Mouse (Mus musculus): ENCODE results near the gene Uqcrc1. TPM values are rescaled to one million over a fixed set of nuclear protein-coding genes. Genes with fewer than 3 reads are reported as not detected.

The Uqcrc1 gene
- polyA plus RNA-seq, 1 experiment from 2014 or later: 353 TPM

DNA sequence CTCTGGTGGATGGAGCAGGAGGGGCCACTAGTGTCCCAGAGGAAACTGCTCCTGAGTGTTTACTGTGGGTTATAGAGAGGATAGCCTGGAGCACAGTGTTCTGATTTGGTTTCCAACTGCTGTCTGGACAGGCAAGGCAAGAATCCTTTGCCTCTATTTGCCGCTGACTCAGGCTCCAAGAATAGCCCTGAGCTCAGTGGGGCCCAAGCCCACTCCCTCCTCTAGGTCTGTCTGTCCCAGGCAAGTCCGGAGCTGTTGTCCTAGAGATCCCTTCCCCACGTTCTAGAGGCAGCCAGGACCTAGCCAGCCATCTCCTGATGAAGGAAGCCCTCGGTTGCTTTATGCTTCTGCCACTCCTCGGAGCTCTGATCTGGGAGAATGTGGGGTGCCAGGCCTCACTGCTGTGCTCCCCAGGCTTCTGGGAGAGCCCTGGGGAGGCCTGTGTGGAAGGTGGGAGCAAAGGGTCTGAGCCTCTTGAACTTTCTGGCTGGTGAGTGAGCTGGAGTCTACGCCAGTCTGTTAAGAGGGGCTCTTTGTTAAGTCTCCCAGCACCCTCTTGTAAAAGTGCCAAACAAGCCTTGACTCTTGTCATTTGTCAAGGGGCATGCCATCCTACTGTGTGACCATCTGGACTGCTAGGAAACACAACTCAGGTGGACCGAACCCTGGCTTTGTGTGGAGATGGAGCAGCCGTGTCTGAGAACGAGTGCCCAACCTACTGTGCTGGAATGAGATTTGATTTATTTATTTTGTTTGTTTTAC is 13.7 kb downstream of the Uqcrc1 start:
- Histone ChIP-seq H3K4me3 (replicated peaks) (no peak overlapping the region), H3K4me2 (no peak overlapping the region), H3K4me1 (no peaks in the 10 kb centered on the region; the same call in 1 of the 2 replicates), H3K27ac (peak overlapping the region; percentile 46; the same call in 1 of the 2 replicates), H3K27me3 (peaks cover 32% of the 10 kb centered on the region), H3K36me3 (replicated peaks) (peaks cover 57% of the 10 kb centered on the region), H3K9me3 (no peaks in the 10 kb centered on the region), H3K9ac (no peak overlapping the region)
- 88% methylated on average over 9 of the region's 9 CpGs for WGBS
- no peak for ATAC-seq (ENCODE audit: low FRiP score)

- Histone ChIP-seq H3K36me3 (replicated peaks) (peaks cover 27% of the 10 kb centered on the region), H3K9me3 (no peaks in the 10 kb centered on the region), H3K4me1 (no peaks in the 10 kb centered on the region; the same call in 1 of the 2 replicates), H3K27ac (no peak within 1 kb of the TSS), H3K9ac (no peak within 1 kb of the TSS), H3K4me2 (peak within 1 kb of the TSS; percentile 21), H3K4me3 (replicated peaks) (no peak within 1 kb of the TSS), H3K27me3 (peaks cover 32% of the 10 kb centered on the region)
- ATAC-seq (ENCODE audit: low FRiP score): no peak
- 10% methylated on average over 15 of the region's 15 CpGs for WGBS
Observed at GRCm38 (mm10) chr9:108953081-108953636, 16.7 kb downstream of the Uqcrc1 start, which contains the start of gene Col7a1. Gene Col7a1, plus strand, starts transcription at chr9:108953586.

DNA sequence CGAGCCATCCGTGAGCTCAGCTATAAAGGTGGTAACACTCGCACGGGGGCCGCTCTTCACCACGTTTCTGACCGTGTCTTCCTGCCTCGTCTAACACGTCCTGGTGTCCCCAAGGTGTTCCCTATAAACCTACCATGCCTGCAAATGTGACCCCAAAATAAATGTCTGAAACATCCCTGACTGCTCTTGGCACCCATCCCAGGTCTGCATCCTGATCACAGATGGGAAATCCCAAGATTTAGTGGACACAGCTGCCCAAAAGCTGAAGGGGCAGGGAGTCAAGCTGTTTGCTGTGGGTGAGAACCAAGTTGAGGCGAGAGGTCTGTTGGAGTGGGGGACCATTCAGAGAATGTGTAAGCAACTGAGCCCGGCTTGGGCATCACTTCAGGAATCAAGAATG is 18.8 kb downstream of the Uqcrc1 start:
- Histone ChIP-seq H3K36me3 (replicated peaks) (peaks cover 6% of the 10 kb centered on the region), H3K4me3 (replicated peaks) (no peak overlapping the region), H3K27ac (no peak overlapping the region), H3K4me1 (no peaks in the 10 kb centered on the region; the same call in 1 of the 2 replicates), H3K9ac (no peak overlapping the region), H3K27me3 (peaks cover 32% of the 10 kb centered on the region), H3K9me3 (no peaks in the 10 kb centered on the region), H3K4me2 (no peak overlapping the region)
- 88% methylated on average over 11 of the region's 11 CpGs for WGBS
- ATAC-seq (ENCODE audit: low FRiP score): no peak

GRCm38 (mm10) chr9:108955846-108956245 is 19.4 kb downstream of the Uqcrc1 start:
- H3K27me3 ChIP-seq: peaks cover 32% of the 10 kb centered on the region
- no peak for ATAC-seq (ENCODE audit: low FRiP score)
- H3K27ac ChIP-seq: no peak overlapping the region
- H3K4me3 ChIP-seq (replicated peaks): no peak overlapping the region
- 92% methylated on average over 11 of the region's 11 CpGs for WGBS
- H3K4me2 ChIP-seq: no peak overlapping the region
- no peaks in the 10 kb centered on the region for H3K9me3 ChIP-seq
- H3K4me1 ChIP-seq: no peaks in the 10 kb centered on the region; the same call in 1 of the 2 replicates
- H3K36me3 ChIP-seq (replicated peaks): 0 out of 2 replicates have a peak, but pooled peaks cover 3% of the 10 kb centered on the region
- H3K9ac ChIP-seq: no peak overlapping the region

GRCm38 (mm10) chr9:108963577-108963976 is 27.1 kb downstream of the Uqcrc1 start:
- WGBS: 92% methylated on average over 3 of the region's 3 CpGs
- H3K4me3 ChIP-seq (replicated peaks): no peak overlapping the region

DNA sequence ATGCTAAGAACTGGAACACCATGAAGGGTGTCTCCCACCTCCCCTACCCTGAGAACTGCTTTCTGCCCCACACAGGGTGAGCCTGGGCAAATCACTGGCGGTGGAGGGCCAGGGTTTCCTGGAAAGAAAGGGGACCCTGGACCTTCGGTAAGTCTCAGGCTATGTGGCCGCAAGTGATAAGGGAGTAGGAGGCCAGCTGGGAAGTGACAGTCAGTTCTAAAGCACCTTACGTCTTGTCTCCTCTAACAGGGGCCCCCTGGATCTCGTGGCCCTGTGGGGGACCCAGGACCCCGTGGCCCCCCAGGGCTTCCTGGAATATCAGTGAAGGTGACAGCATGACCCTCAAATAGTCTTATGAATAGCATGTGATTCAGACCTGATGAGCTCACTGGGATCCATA is 27.9 kb downstream of the Uqcrc1 start:
- WGBS: 83% methylated on average over 6 of the region's 6 CpGs
- H3K9ac ChIP-seq: no peak overlapping the region
- H3K27ac ChIP-seq: no peak overlapping the region
- H3K4me1 ChIP-seq: no peaks in the 10 kb centered on the region
- H3K4me3 ChIP-seq (replicated peaks): no peak overlapping the region
- no peaks in the 10 kb centered on the region for H3K36me3 ChIP-seq (replicated peaks)
- ATAC-seq (ENCODE audit: low FRiP score): no peak
- H3K27me3 ChIP-seq: no peaks in the 10 kb centered on the region
- no peak overlapping the region for H3K4me2 ChIP-seq
- no peaks in the 10 kb centered on the region for H3K9me3 ChIP-seq

More at GRCm38 (mm10) chr9:108963577-108963976, 27.1 kb downstream of the Uqcrc1 start:
- Histone ChIP-seq H3K9ac (no peak overlapping the region), H3K9me3 (no peaks in the 10 kb centered on the region), H3K27me3 (no peaks in the 10 kb centered on the region), H3K36me3 (replicated peaks) (no peaks in the 10 kb centered on the region), H3K4me2 (no peak overlapping the region), H3K27ac (no peak overlapping the region), H3K4me1 (no peaks in the 10 kb centered on the region)
- ATAC-seq (ENCODE audit: low FRiP score): no peak

GRCm38 (mm10) chr9:108970623-108971022 is 34.2 kb downstream of the Uqcrc1 start:
- no peaks in the 10 kb centered on the region for H3K36me3 ChIP-seq (replicated peaks)
- H3K4me3 ChIP-seq (replicated peaks): no peak overlapping the region
- H3K9ac ChIP-seq: no peak overlapping the region
- H3K27ac ChIP-seq: no peak overlapping the region
- H3K27me3 ChIP-seq: no peaks in the 10 kb centered on the region
- no peak overlapping the region for H3K4me2 ChIP-seq
- H3K9me3 ChIP-seq: no peaks in the 10 kb centered on the region
- ATAC-seq (ENCODE audit: low FRiP score): no peak
- 87% methylated on average over 8 of the region's 8 CpGs for WGBS
- H3K4me1 ChIP-seq: no peaks in the 10 kb centered on the region

DNA sequence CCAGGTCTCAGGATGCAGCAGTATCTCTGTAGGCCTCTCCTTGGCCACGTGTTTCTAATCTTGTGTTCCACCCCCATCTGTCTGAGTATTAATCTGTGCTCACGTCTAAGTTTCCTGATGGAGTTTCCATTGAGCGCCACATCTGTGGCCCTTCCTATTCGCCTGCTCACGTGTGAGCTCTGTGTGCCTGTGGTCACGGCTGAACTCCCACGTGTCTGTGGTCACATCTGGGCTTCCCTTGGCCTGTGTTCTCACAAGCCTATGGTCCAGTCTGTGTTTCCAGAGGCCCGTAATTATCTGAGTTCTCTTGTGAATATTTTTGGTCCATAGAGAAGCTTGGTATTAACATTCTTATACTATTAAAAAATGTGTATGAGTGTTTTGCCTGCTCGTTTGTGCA is 40.0 kb downstream of the Uqcrc1 start:
- no peak for ATAC-seq (ENCODE audit: low FRiP score)
- WGBS: 89% methylated on average over 9 of the region's 9 CpGs

DNA sequence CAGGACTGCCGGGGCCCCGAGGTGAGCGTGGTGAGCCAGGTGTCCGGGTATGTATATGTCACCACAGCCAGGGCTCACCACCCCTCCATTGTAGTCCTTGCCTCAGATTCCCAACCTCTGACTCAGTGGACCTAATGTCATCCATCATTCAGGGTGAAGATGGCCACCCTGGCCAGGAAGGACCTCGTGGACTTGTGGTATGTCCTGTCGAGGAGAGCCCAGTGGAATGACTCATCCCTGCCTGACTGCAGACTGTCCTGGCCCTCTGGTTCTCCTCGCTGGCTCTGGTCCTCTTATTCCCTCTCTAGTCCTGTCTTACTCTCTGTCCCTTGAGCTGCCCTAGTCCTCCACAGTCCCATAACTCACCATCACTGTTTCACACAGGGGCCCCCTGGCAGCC is 41.5 kb downstream of the Uqcrc1 start:
- 87% methylated on average over 7 of the region's 7 CpGs for WGBS
- no peak overlapping the region for H3K9ac ChIP-seq
- ATAC-seq (ENCODE audit: low FRiP score): no peak
- no peaks in the 10 kb centered on the region for H3K36me3 ChIP-seq (replicated peaks)
- no peak overlapping the region for H3K27ac ChIP-seq
- no peak overlapping the region for H3K4me3 ChIP-seq (replicated peaks)
- H3K4me1 ChIP-seq: no peaks in the 10 kb centered on the region
- no peaks in the 10 kb centered on the region for H3K27me3 ChIP-seq
- no peaks in the 10 kb centered on the region for H3K9me3 ChIP-seq
- H3K4me2 ChIP-seq: no peak overlapping the region

More for the DNA sequence above, 40.0 kb downstream of the Uqcrc1 start:
- no peak overlapping the region for H3K4me3 ChIP-seq (replicated peaks)
- H3K4me1 ChIP-seq: no peaks in the 10 kb centered on the region
- no peaks in the 10 kb centered on the region for H3K9me3 ChIP-seq
- no peak overlapping the region for H3K4me2 ChIP-seq
- H3K36me3 ChIP-seq (replicated peaks): no peaks in the 10 kb centered on the region
- no peak overlapping the region for H3K27ac ChIP-seq
- H3K27me3 ChIP-seq: no peaks in the 10 kb centered on the region
- H3K9ac ChIP-seq: no peak overlapping the region

GRCm38 (mm10) chr9:108982498-108982897 is 46.1 kb downstream of the Uqcrc1 start:
- 89% methylated on average over 8 of the region's 8 CpGs for WGBS
- Histone ChIP-seq H3K4me2 (no peak overlapping the region), H3K9me3 (no peaks in the 10 kb centered on the region), H3K4me1 (no peaks in the 10 kb centered on the region), H3K36me3 (replicated peaks) (no peaks in the 10 kb centered on the region), H3K27me3 (no peaks in the 10 kb centered on the region), H3K27ac (no peak overlapping the region), H3K9ac (no peak overlapping the region), H3K4me3 (replicated peaks) (no peak overlapping the region)
- ATAC-seq (ENCODE audit: low FRiP score): no peak

- H3K36me3 ChIP-seq (replicated peaks): no peaks in the 10 kb centered on the region
- peaks cover 4% of the 10 kb centered on the region for H3K4me1 ChIP-seq
- no peak overlapping the region for H3K27ac ChIP-seq
- no peak for ATAC-seq (ENCODE audit: low FRiP score)
- H3K4me3 ChIP-seq (replicated peaks): no peak overlapping the region
- H3K27me3 ChIP-seq: no peaks in the 10 kb centered on the region
- 87% methylated on average over 9 of the region's 9 CpGs for WGBS
- no peak overlapping the region for H3K4me2 ChIP-seq
- H3K9me3 ChIP-seq: no peaks in the 10 kb centered on the region
- H3K9ac ChIP-seq: no peak overlapping the region
Observed at GRCm38 (mm10) chr9:108983209-108983608, 46.8 kb downstream of the Uqcrc1 start.

- no peak within 1 kb of the TSS for H3K4me2 ChIP-seq
- no peak within 1 kb of the TSS for H3K9ac ChIP-seq
- no peak within 1 kb of the TSS for H3K4me3 ChIP-seq (replicated peaks)
- ATAC-seq (ENCODE audit: low FRiP score): no peak
- H3K27ac ChIP-seq: no peak within 1 kb of the TSS
- H3K9me3 ChIP-seq: no peaks in the 10 kb centered on the region
- WGBS: 89% methylated on average over 4 of the region's 4 CpGs
- H3K36me3 ChIP-seq (replicated peaks): no peaks in the 10 kb centered on the region
- no peaks in the 10 kb centered on the region for H3K27me3 ChIP-seq
- H3K4me1 ChIP-seq: peaks cover 5% of the 10 kb centered on the region
Observed at GRCm38 (mm10) chr9:108985710-108986109, 49.3 kb downstream of the Uqcrc1 start, which contains the start of gene Ucn2. Gene Ucn2, plus strand, starts transcription at chr9:108986010.

All from forebrain, embryonic 12.5 days (tissue).